Mouse (Mus musculus) forebrain, embryonic 11.5 days (tissue): ENCODE data around the gene Hist2h4. TPM values are rescaled to one million over a fixed set of nuclear protein-coding genes. Genes with fewer than 3 reads are reported as not detected.
"Not testable (repeated sequence)": the region's sequence is repeated elsewhere in the genome, so short reads cannot be mapped to it uniquely, and the experiment has no call there.

Source experiments
- ATAC-seq: fragments of 200-750 bp; cut with Nextera tagmentation; replicated peaks from 2 replicates; pipeline ENCODE4 v1.8.0; 2017; ENCODE audit warnings: moderate TSS enrichment; ENCODE audit not compliant: low FRiP score
- DNase-seq: peaks from one replicate; pipeline ENCODE4 v3.0.0-alpha.2; 2017; ENCODE audit warnings: low spot score
- H3K27ac ChIP-seq: fragments of 300-500 bp; sonication (generic); 2 replicates; pipeline ENCODE4 v1.5.1; 2014; ENCODE audit warnings: low read depth, low read length
- H3K27me3 ChIP-seq: fragments of 300-500 bp; sonication (generic); 2 replicates; pipeline ENCODE4 v1.6.1; 2014; ENCODE audit warnings: mild to moderate bottlenecking, low read length, mixed read lengths; ENCODE audit not compliant: control insufficient read depth, insufficient read depth
- H3K36me3 ChIP-seq: fragments of 300-500 bp; sonication (generic); 2 replicates; pipeline ENCODE4 v1.6.1; 2014; ENCODE audit warnings: mild to moderate bottlenecking, low read length, moderate library complexity, mixed read lengths; ENCODE audit not compliant: control insufficient read depth, insufficient read depth
- H3K4me1 ChIP-seq: fragments of 300-500 bp; sonication (generic); replicated peaks from 2 replicates; pipeline ENCODE4 v1.6.1; 2014; ENCODE audit warnings: low read length, mixed read lengths; ENCODE audit not compliant: control insufficient read depth, insufficient read depth
- H3K4me2 ChIP-seq: fragments of 300-500 bp; sonication (generic); 2 replicates; pipeline ENCODE4 v1.6.1; 2014; ENCODE audit warnings: low read depth, mild to moderate bottlenecking, low read length, moderate library complexity, mixed read lengths; ENCODE audit not compliant: severe bottlenecking
- H3K4me3 ChIP-seq: fragments of 300-500 bp; sonication (generic); 2 replicates; pipeline ENCODE4 v1.5.1; 2014; ENCODE audit warnings: low read depth, low read length
- H3K9ac ChIP-seq: fragments of 300-500 bp; sonication (generic); 2 replicates; pipeline ENCODE4 v1.6.1; 2014; ENCODE audit warnings: low read length
- H3K9me3 ChIP-seq: fragments of 300-500 bp; sonication (generic); 2 replicates; pipeline ENCODE4 v1.6.1; 2016; ENCODE audit warnings: low read length, mixed read lengths; ENCODE audit not compliant: control insufficient read depth
- WGBS: fragments of 180-500 bp; shearing (Covaris S2); extraction: QIAGEN DNeasy Blood & Tissue Kit; methylation state at CpG from one replicate; pipeline ENCODE4 v1.1.7; 2014; 5-methylcytosine and 5-hydroxymethylcytosine counted together
- polyA plus RNA-seq: library from polyadenylated mRNA; unstranded; fragments of >200 nt; fragmentation: Nextera tagmentation; extraction: Ambion mirVana; gene quantifications from 2 replicates; pipeline ENCODE4 v1.2.1, GENCODE M21; 2014

Hist2h4 gene
- polyA plus RNA-seq, 1 experiment from 2014 or later: 6.8 TPM

DNA sequence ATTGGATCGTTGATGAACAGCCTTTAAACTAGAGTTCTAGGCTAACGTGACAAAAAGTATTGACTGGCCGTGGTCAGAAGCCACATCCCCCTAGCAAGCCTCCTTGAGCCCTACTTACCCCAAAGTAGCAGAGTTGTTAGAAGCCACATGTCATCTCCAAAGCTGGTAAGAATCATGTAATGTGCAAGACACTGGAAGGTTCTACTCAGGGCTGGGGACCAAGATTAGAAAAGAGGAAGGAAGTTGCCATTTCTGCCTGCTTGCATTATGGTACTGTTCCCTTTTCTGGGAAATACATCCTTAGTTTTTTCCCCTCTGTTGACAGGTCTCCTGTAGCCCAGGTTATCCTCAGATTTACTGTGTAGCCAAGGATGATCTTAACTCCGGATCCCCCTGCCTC is 30.7 kb upstream of the Hist2h4 start, which contains the start of gene Fcgr1:
Fcgr1 (minus strand) TSS at position 183 of the 400 bp plus-strand sequence.
- Histone ChIP-seq H3K27me3 (no peaks in the 10 kb centered on the region), H3K4me1 (no peaks in the 10 kb centered on the region), H3K9ac (no peak within 1 kb of the TSS), H3K27ac (no peak within 1 kb of the TSS), H3K4me3 (no peak within 1 kb of the TSS), H3K9me3 (no peaks in the 10 kb centered on the region), H3K4me2 (no peak within 1 kb of the TSS), H3K36me3 (no peaks in the 10 kb centered on the region)
- ATAC-seq (no peak), DNase-seq (no peak)
- 82% methylated on average over 4 of the region's 4 CpGs for WGBS

DNA sequence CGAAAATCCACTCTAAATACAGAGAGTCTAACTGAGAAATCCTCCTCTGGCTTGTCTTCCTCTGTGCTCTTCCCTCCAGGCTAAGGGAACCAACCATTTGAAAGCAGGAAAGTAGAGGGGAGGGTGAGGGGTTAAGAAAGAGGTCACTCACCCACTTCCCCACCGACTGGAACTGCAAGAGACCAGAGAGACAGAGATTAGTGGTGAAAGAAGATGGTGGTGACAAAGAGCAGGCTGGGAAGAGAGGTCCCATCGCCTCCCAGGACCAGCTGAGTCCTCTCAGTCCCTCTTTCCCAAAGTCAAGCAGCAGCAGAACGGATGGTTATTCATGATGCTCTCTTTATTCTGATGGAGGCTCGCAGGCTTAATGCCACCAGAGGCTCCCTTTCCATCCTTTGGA is 30.3 kb upstream of the Hist2h4 start:
- no peak for ATAC-seq
- WGBS: 55% methylated on average over 5 of the region's 5 CpGs

DNA sequence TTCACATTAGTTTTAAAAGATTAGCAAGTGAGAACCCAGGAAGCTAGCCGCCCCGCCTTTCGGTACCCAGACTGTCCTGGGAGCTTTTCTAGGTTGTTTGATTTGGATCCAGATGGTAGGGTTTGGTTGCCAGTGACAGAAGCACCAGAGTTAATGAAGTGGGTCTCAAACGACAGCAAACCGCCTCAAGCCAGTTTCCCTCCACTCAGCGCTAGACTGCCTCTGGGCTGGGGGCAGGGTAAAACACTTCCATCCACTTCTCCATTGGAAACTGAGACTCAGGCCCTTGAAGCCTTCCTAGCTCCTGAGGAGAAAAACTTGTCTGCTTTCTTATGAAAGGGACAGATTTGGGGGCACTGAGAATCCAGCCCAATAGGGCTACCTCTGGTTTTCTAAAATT is 29.5 kb upstream of the Hist2h4 start:
- WGBS: 75% methylated on average over 6 of the region's 6 CpGs
- ATAC-seq: no peak

More for the DNA sequence above, 30.3 kb upstream of the Hist2h4 start:
- H3K27ac ChIP-seq: no peak overlapping the region
- H3K4me2 ChIP-seq: no peak overlapping the region
- H3K27me3 ChIP-seq: no peaks in the 10 kb centered on the region
- no peak overlapping the region for H3K9ac ChIP-seq
- H3K36me3 ChIP-seq: no peaks in the 10 kb centered on the region
- no peak for DNase-seq
- H3K9me3 ChIP-seq: no peaks in the 10 kb centered on the region
- H3K4me3 ChIP-seq: no peak overlapping the region
- H3K4me1 ChIP-seq: no peaks in the 10 kb centered on the region

DNA sequence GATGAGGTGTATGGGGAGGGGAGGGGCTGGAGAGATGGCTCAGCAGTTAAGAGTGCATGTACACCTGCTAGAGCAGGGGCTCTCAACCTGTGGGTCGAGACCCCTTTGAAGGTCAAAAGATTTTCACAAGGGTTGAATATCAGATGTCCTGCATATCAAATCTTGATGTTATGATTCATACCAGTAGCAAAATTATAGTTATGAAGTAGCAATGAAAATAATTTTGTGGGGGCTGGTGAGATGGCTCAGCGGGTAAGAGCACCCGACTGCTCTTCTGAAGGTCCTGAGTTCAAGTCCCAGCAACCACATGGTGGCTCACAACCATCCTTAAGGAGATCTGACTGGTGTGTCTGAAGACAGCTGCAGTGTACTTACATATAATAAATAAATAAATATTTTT is 27.6 kb upstream of the Hist2h4 start:
- H3K4me2 ChIP-seq, DNase-seq, H3K9ac ChIP-seq, H3K27me3 ChIP-seq, H3K27ac ChIP-seq, H3K9me3 ChIP-seq, H3K4me1 ChIP-seq, ATAC-seq, H3K36me3 ChIP-seq, H3K4me3 ChIP-seq: not testable (repeated sequence)
- 92% methylated on average over 3 of the region's 3 CpGs for WGBS

More for the DNA sequence above, 29.5 kb upstream of the Hist2h4 start:
- Histone ChIP-seq H3K9ac (no peak overlapping the region), H3K4me2 (no peak overlapping the region), H3K27me3 (no peaks in the 10 kb centered on the region), H3K4me3 (no peak overlapping the region), H3K9me3 (no peaks in the 10 kb centered on the region), H3K36me3 (no peaks in the 10 kb centered on the region), H3K4me1 (no peaks in the 10 kb centered on the region), H3K27ac (no peak overlapping the region)
- DNase-seq: no peak

DNA sequence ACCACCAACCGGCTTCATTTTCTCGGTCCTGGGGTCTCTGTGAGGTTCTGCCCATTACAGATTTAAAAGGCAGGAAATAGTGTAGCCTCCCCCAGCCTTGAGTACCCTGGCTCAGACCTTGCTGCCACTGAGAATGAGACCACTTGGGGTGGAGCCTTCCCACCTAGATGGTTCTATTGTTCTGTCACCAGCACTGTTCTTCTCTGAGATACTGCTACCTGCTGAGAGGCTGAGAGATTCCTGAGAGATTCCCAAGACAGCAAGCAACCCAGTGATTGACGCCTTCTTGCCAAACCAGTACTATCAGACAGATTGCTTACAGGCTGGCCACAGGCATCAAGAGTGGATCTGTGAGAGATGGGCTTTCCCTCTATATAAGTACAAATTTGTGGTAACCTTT is 26.1 kb upstream of the Hist2h4 start:
- Histone ChIP-seq H3K9ac (no peak overlapping the region), H3K27ac (no peak overlapping the region), H3K4me1 (no peaks in the 10 kb centered on the region), H3K9me3 (no peaks in the 10 kb centered on the region), H3K4me3 (no peak overlapping the region), H3K36me3 (no peaks in the 10 kb centered on the region), H3K4me2 (no peak overlapping the region), H3K27me3 (no peaks in the 10 kb centered on the region)
- DNase-seq (no peak), ATAC-seq (no peak)
- WGBS: 67% methylated on average over 3 of the region's 3 CpGs

DNA sequence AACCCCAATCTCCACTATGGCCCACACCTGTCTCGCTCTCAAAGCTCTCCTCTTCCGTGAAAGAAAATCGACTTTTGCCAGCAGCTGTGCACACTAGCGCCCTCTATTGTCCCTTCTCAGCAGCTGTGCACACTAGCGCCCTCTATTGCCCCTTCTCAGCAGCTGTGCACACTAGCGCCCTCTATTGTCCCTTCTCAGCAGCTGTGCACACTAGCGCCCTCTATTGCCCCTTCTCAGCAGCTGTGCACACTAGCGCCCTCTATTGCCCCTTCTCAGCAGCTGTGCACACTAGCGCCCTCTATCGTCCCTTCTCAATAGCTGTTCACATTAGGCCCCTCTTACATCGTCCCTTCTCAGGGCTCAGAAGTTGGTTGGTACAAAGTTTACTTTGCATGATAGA is 24.2 kb upstream of the Hist2h4 start:
- not testable (repeated sequence) for H3K9me3 ChIP-seq, ATAC-seq, H3K36me3 ChIP-seq, DNase-seq, H3K4me2 ChIP-seq, H3K27ac ChIP-seq, H3K4me1 ChIP-seq, H3K4me3 ChIP-seq, H3K9ac ChIP-seq, H3K27me3 ChIP-seq
- WGBS: 83% methylated on average over 11 of the region's 11 CpGs

DNA sequence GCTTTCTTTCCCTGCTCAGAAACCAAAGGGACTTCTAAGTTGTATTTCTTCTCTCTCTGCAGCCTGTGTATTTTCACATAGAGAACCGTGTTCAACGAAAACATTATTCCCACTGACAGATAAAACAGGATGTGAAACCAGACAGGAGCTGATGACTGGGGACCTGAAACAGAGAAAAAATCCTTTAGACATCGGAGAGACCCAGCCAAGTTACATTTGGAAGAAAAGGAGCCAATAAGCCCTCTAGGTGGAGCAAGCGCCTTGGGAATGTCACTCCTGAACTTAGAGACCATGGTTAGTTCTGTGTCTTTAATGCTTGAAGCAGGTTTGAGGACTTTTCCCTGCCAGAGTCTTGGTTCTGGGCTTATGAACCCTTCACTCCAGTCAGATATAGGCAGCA is 21.3 kb upstream of the Hist2h4 start:
- no peak overlapping the region for H3K4me3 ChIP-seq
- DNase-seq (no peak), ATAC-seq (no peak)
- H3K36me3 ChIP-seq: no peaks in the 10 kb centered on the region
- 25% methylated on average over 4 of the region's 4 CpGs for WGBS
- no peak overlapping the region for H3K4me2 ChIP-seq
- H3K27me3 ChIP-seq: no peaks in the 10 kb centered on the region
- no peaks in the 10 kb centered on the region for H3K4me1 ChIP-seq
- H3K9ac ChIP-seq: no peak overlapping the region
- no peak overlapping the region for H3K27ac ChIP-seq
- no peaks in the 10 kb centered on the region for H3K9me3 ChIP-seq

DNA sequence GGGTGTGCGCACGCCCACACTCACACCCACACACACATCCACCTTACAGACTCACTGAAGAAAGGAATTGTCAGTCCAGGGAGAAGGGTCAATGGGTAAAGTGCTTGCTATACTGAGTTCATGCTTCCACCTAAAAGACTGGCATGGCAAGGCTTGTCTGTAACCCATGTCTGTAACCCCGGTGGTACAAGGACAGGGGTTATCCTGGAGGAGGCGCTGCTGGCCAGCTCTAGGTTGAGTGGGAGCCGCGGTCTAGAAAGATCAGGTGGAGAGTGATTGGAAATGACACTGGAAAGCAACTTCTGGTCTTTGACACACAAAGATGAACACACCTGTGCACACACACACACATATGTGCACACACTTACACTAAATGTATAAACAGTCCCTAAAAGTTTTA is 17.5 kb upstream of the Hist2h4 start:
- WGBS: 55% methylated on average over 6 of the region's 6 CpGs

DNA sequence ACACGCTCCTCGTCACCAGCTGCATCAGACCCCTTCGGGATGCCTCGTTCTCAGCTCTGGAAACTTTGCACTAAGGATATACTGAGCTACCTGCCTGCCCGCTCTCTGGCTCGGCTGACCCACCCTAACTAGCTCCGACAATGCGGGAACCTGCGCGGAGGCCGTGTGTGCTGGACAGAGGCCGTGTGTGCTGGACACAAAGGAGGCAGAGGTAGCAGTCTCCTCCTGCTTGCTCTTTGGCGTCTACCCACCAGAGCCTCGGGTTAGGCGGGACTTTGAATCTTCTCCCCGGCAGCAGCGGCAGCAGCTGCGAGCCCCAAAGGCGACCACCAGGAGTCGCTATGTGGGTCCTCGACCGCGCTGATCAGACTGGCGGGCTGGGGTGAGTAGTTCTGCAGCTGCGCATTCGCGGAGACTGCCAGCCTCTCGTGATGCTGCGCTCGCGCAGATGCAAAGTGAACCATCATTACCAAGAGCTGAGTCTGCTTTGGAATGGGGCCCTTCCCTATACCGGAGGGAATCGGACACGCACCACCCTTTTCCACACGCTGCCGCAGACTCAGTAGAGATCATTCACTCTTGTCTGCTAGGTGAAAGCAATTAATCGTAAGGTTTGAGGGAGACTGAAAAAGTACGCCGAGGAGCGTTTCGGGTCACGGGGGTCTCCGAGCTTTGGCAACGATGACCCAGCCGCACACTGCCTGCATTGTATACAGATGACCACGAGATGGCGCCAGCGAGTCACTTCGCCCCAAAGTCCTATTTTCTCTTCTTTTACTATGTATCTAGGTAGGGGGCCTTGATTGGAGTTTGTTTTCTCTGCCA is 14.9 kb upstream of the Hist2h4 start:
- H3K27ac ChIP-seq: peak overlapping the region; percentile 86
- WGBS: under 1% methylated on average over 49 of the region's 49 CpGs
- no peaks in the 10 kb centered on the region for H3K9me3 ChIP-seq
- ATAC-seq (peak; percentile 94), DNase-seq (peak; percentile 98)
- 0 out of 2 replicates have a peak, but pooled peaks cover 2% of the 10 kb centered on the region for H3K27me3 ChIP-seq
- 0 out of 2 replicates have a peak, but pooled peaks cover 4% of the 10 kb centered on the region for H3K4me1 ChIP-seq
- no peaks in the 10 kb centered on the region for H3K36me3 ChIP-seq
- H3K4me2 ChIP-seq: peak overlapping the region; percentile 75
- H3K9ac ChIP-seq: peak overlapping the region; percentile 69
- H3K4me3 ChIP-seq: peak overlapping the region; percentile 40

More for the DNA sequence above, 17.5 kb upstream of the Hist2h4 start:
- Histone ChIP-seq H3K36me3 (no peaks in the 10 kb centered on the region), H3K9ac (no peak overlapping the region), H3K4me2 (no peak overlapping the region), H3K27ac (no peak overlapping the region), H3K4me3 (no peak overlapping the region), H3K9me3 (no peaks in the 10 kb centered on the region), H3K4me1 (0 out of 2 replicates have a peak, but pooled peaks cover 4% of the 10 kb centered on the region), H3K27me3 (0 out of 2 replicates have a peak, but pooled peaks cover 2% of the 10 kb centered on the region)
- DNase-seq (no peak), ATAC-seq (no peak)
